Mouse (Mus musculus) kidney, adult 11 months (tissue): ENCODE measurements at regions not wholly inside any gene's neighbourhood (a gene's known extent, or its start where the extent isn't known, plus 50 kb on each side); places are given as distances from the start of the nearest gene placed in this dataset.

Experiments used
- DNase-seq: peaks from one replicate; pipeline ENCODE4 v3.0.0; 2022

- no peak for DNase-seq
Measured at GRCm38 (mm10) chr2:128444599-128445011, 146.4 kb upstream of the Spdye4c start.

DNA sequence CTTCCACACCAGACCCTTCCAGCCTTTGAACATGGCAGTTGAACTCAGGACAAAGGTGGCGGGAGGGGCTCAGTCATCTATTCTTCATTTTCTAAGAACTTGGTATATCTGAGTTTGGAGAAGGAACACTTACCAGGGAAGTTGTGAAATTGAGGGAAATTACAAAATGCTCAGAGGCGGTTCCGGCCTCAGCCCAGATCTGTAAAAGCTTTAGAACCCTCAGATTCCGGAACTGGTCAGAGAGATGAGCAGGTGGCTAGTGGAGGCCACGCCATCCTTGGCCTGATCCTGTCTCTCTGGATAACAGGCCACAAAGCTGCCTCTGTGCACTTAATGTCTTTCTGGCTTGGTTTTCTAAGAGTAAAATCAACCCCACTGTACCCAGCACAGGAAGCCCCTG is 145.6 kb upstream of the Spdye4c start:
- no peak for DNase-seq

- no peak for DNase-seq
Measured at GRCm38 (mm10) chr2:128449294-128449693, 141.7 kb upstream of the Spdye4c start.

GRCm38 (mm10) chr2:128450045-128450444 is 141.0 kb upstream of the Spdye4c start:
- no peak for DNase-seq

DNA sequence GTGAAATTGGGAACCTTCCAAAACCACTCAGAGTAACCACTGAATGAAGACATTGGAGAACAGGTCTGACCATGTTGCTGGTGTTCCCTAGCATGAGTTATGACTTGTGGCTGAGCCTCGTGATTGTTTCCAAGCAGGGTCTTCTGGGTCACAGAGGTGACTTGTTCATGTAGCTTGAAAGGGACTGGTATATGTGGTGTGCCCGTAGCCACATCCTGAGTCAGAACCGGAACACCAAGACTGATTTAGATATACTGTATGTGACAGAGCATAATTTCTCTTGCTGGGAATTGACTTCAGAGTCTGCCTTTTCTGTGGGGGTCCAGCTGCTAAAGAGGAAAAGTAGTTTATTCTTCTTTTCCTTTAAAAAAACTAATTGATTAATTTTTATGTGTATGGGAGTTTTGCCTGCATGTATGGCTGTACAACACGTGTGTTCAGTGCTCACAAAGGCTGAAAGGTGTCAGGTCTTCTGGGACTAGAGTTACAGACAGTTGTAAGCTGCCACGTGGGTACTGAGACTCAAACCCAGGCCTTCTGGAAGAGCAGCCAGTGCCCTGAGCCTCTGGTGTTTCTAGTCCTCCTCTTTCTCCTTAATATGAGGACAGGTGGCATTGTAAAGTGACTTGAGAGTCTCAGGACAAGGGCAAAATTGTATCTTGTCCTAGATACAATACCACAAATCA is 139.3 kb upstream of the Spdye4c start:
- no peak for DNase-seq

GRCm38 (mm10) chr2:128452582-128452981 is 138.4 kb upstream of the Spdye4c start:
- no peak for DNase-seq

- no peak for DNase-seq
Measured at GRCm38 (mm10) chr2:128454509-128454908, 136.5 kb upstream of the Spdye4c start.

DNA sequence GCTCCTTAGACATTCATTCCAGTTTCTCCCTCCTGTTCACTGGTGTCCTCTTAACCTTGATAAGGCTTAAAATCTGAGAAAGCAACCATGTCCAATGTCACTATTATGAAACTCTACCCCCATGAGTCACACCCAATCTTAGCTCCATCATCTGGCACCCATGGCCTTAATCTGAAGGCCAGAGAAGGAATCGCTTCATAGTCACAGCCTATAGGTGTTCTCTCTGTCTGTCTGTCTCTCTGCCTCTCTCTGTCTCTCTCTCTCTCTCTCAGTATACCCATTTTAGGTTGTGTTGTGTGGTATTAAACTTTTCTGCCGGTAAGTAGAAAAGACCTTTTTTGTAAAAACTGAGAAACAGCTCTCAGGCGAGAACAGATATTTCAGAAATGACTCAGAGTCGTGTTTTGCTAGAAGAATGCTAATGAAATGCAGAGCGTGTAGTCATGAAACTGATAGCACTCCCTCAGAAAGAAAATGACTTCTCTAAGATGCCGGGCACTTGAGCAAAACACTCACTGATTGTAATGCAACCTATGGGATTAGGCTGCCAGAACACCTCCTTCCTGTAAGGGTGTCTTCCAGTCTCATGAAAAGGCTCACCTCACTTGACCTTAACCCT is 133.3 kb upstream of the Spdye4c start:
- DNase-seq, result no peak

DNA sequence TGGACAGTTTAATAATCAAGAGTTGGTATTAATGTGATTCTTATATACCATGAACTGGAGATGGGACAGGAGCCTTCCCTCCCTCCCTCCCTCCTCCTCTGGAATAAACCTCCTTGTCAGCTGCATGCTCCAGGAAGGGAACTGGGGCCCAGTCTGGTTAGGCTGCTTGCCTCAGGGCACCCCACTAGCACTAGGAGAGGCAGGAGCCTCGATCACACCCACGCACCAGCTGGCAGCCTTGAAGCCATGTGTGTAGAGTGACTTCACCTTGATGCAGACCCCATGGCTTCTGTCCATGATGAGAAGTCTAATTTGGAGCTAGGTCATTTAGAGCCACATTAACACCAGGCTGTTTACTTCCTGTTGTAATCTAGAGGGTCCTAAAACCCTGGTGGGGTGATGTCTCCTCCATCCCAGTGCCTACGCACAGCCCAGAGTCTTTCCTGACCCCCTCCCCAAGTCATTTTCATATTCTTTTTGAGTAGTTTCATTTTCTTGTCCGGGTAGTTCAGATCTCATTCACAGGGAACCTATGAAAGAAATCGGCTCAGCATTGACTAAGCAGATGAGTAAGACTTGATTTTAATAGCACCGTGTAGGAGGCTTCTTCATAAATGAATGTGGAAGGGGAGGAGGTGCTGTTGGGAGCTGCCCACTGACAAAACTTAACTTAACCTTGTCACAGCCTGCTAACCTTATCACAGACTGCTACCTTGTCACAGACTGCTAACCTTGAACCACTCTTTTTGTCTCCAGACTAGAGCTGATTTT is 125.6 kb upstream of the Spdye4c start:
- no peak for DNase-seq

DNA sequence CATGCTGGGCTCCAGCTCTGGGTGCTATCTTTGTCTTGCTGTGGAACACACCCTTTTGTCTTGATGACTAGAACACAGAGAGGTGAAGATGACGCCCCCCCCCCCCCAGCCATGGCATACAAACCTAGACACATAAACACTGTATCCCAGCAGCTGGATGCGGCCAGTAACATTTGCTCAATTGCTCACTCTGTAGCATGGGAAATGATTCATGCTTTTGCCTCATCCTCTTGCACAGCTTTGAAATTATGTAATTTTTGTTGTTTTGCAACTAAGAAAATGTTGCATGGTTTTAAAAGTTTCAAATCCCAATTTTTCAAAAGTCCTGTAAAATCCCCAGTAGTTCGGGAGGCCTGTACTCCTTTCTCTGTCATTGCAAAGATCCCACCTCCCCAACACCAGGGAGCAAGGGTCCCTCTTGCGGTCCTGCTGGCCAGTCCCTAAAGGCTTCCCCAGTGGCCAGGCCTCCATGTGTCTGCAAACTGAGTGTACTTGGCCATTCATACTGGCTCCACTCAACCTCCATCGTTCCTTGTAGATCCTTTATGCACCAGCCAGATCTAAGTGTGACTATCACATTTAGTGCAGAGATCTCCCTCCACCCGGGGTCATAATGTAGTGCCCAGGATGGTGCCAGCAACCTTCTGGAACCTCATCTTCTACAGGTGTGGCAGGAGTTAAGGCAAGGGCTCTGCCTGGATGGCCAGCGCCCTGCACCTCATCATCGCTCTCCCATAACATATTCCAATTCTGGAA is 123.3 kb upstream of the Spdye4c start:
- DNase-seq, result no peak

GRCm38 (mm10) chr2:128468323-128468722 is 122.7 kb upstream of the Spdye4c start:
- DNase-seq, result no peak

DNA sequence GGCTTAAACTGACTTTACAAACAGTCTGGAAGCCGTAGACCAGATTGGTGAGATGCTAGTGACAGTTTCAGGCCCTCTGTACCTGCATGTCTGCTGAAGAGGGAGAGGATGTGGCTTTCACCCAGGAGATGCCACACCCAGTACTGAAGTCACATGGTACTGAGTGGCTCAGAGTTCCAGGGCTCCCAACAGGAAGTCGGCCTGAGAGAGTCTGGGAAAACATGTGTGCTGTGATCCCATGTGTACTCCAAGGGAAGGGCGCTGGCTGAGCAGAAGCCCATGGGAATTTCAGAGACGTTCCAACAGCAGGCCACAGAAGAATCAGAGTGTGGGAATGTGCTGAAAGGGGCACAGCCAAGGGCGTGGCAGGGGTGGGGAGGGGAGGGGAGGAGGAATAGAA is 120.7 kb upstream of the Spdye4c start:
- no peak for DNase-seq

GRCm38 (mm10) chr2:128473241-128473954 is 117.6 kb upstream of the Spdye4c start:
- no peak for DNase-seq

DNA sequence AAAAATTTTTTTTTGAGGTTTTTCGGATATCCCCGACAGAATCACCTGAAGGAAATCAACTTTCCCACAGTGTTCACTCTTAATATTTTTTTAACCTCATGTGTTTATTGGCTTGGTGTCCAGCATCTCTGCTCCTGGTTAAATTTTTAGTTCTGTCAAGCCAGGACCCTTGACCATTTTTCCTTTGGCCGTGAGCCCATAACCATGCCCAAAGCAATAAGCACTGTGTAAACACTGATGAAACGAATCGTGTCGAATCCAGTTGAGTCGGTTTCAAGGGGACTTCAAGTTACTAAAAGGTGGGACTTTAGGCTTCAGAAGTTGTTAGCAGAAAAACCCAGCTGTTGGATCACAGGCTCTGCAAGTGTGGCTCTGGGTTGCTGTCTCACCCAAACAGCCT is 117.0 kb upstream of the Spdye4c start:
- DNase-seq, result no peak

DNA sequence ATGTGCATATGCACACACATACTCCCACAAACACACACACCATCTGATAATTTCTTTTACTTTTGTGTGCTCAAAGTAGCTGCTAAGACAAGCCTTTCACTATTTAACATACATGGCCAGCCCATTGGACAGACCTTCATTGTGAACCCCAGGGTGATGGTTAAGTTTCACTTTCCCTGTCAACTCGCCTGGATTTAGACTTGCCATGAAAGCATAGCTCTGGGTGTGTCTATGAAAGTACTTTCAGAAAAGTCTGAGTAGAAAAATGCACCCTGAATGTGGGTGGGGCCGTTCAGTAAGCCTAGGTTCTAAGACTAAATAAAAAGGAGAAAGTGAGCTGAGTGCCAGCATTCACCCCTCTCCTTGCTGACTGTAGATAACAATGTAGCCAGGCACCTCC is 113.8 kb upstream of the Spdye4c start:
- no peak for DNase-seq

- DNase-seq, result no peak
Measured at GRCm38 (mm10) chr2:128491217-128491877, 99.7 kb upstream of the Spdye4c start.

- no peak for DNase-seq
Measured at GRCm38 (mm10) chr2:128493871-128494270, 97.1 kb upstream of the Spdye4c start.

DNA sequence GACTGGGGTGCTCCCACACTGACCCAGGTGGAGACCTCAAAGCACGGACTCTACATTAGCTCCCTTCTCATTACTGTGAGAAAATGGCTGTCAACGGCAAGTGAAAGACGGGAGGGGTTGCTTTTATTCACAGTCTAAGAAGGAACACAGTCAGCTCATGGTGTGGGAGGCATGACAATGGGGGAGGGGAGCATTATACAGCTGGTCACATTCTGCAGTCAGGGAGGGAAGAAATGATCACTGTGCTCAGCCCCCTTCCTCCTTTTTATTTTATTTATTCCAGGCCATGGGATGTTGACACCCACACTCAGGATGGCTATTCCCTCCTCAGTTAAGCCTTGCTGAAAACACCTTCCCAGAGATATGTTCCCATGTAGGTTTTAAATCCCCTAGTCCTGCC is 93.1 kb upstream of the Spdye4c start:
- no peak for DNase-seq

DNA sequence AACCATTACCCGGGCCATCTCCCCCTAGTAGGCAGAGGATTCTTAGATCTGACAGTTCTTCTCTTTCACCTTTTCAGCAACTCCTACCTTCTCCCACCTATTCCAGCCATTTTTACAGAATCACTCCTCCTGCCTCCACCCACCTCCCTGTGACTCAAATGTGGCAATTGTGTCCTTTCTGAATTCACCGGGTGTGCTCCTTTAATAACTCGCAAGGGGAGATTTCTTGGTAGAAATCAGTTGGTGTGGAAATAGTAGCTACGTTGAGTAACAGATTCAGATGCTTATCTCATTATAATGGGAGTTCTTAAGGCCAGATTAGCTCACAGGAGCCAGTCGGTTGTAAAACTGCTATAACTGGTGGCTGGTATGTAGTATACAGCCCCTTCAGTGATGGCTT is 92.4 kb upstream of the Spdye4c start:
- DNase-seq, result no peak

GRCm38 (mm10) chr2:128499575-128500184 is 91.3 kb upstream of the Spdye4c start:
- DNase-seq, result no peak

DNA sequence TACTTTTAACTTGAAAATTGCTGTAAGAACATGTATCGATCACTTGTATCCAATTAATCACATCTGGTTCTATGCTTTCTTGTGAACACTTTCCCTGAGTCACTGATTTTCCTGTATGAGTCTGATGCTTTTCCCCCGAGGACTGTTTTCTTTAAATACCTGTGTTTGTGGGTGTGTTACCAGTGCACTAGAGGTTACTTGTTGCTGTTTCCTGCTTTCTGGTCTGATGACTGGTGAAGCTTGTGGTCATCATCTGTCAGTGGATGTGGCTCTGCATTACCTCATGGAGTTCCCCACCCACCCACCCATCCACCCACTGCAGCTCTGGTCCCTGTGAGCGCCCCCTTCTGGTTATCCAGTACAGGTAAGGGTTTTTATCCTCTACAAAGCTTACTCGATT is 88.3 kb upstream of the Spdye4c start:
- DNase-seq, result no peak
